23 mouse cellular contexts compared by ENCODE assay signal in genomic region chr12:85095859-85096258, GRCm38 (mm10). TPM values are rescaled to one million over a fixed set of nuclear protein-coding genes. Genes with fewer than 3 reads are reported as not detected.
DNase-seq lines count a peak whose midpoint lies in the region; ATAC-seq and TF ChIP-seq lines count a peak whose summit lies in the region.
"Had no signal": no experiment of that assay in that cellular context is flagged by ENCODE, and none has a peak within 500 bp of the region (broad histone marks: within the 10 kb centered on the region; RNA-seq: fewer than 3 reads in every experiment).

No protein-coding gene starts in this region.

- ATAC-seq in midbrain, embryonic 11.5 days (ENCODE audit: low FRiP score): no peak
- no peak for ATAC-seq in midbrain, embryonic 16.5 days
- ATAC-seq: forebrain, embryonic 14.5 days; forebrain, embryonic 16.5 days had no signal

- WGBS in lung, adult 2 months: 84% methylated on average over 7 of the region's 7 CpGs
- 87% methylated on average over 7 of the region's 7 CpGs for WGBS in midbrain, embryonic 11.5 days
- WGBS in midbrain, embryonic 16.5 days: 87% methylated on average over 7 of the region's 7 CpGs

- intact Hi-C loops in left cerebral cortex, postnatal 4 days (cut with DNase I): no loop called here
- intact Hi-C loops in left cerebral cortex, postnatal 10 days (cut with DNase I): no loop called here

- no peaks in the 10 kb centered on the region for H3K27me3 ChIP-seq in midbrain, embryonic 11.5 days (ENCODE audit: control insufficient read depth, insufficient read depth, low read length)
- H3K27me3 ChIP-seq in midbrain, embryonic 16.5 days (ENCODE audit: control insufficient read depth, insufficient read depth, low read depth, low read length): no peaks in the 10 kb centered on the region
- H3K27me3 ChIP-seq: embryonic facial prominence, embryonic 13.5 days; embryonic facial prominence, embryonic 15.5 days; forebrain, embryonic 12.5 days had no signal

- no peaks in the 10 kb centered on the region for H3K36me3 ChIP-seq in midbrain, embryonic 11.5 days (ENCODE audit: control insufficient read depth, insufficient read depth, low read length)
- H3K36me3 ChIP-seq in midbrain, embryonic 16.5 days (ENCODE audit: control insufficient read depth, insufficient read depth, low read length): no peaks in the 10 kb centered on the region
- H3K36me3 ChIP-seq: embryonic facial prominence, embryonic 13.5 days; embryonic facial prominence, embryonic 15.5 days; forebrain, embryonic 12.5 days had no signal

- TF ChIP-seq CTCF in lung, adult 2 months (IDR thresholded peaks at IDR 0.05; ENCODE audit: insufficient read depth, low read length): no peak

- peak; percentile 39 for DNase-seq in left cerebral cortex, postnatal 4 days
- DNase-seq in left cerebral cortex, postnatal 10 days (ENCODE audit: extremely low spot score in 1 of 2, low spot score in 2 of 2): no peak
- DNase-seq in lung, postnatal 10 days: peak; percentile 40
- DNase-seq in lung, adult 2 months: no peak
- DNase-seq in midbrain, embryonic 11.5 days (ENCODE audit: low spot score, missing footprints): peak; percentile 70
- DNase-seq: adrenal gland, adult 2 months; adrenal gland, postnatal 10 days; adrenal gland, postnatal 25 days; cerebellum, adult 11 months; cerebellum, adult 18-20 months; cerebellum, adult 8-10 months; cerebellum, adult 9-11 months; cerebellum, postnatal 25 days; embryo, embryonic 11 days had no signal

- H3K9ac ChIP-seq in midbrain, embryonic 11.5 days (ENCODE audit: low read length): no peak overlapping the region
- H3K9ac ChIP-seq in midbrain, embryonic 16.5 days (ENCODE audit: low read depth, low read length): no peak overlapping the region
- H3K9ac ChIP-seq: embryonic facial prominence, embryonic 13.5 days; embryonic facial prominence, embryonic 15.5 days; forebrain, embryonic 12.5 days had no signal

- H3K27ac ChIP-seq in midbrain, embryonic 11.5 days (ENCODE audit: low read depth, low read length): no peak overlapping the region
- H3K27ac ChIP-seq in midbrain, embryonic 16.5 days (ENCODE audit: low read length): no peak overlapping the region
- H3K27ac ChIP-seq: embryonic facial prominence, embryonic 13.5 days; embryonic facial prominence, embryonic 15.5 days; forebrain, embryonic 12.5 days had no signal

- TF ChIP-seq POLR2A in lung, adult 2 months (IDR thresholded peaks at IDR 0.05; ENCODE audit: borderline replicate concordance, extremely low read depth, low read depth, low read length): no peak

- no peaks in the 10 kb centered on the region for H3K4me1 ChIP-seq in lung, adult 2 months (ENCODE audit: control insufficient read depth, insufficient read depth, low read length)
- H3K4me1 ChIP-seq in midbrain, embryonic 11.5 days (ENCODE audit: control insufficient read depth, insufficient read depth, low read length): no peaks in the 10 kb centered on the region
- no peaks in the 10 kb centered on the region for H3K4me1 ChIP-seq in midbrain, embryonic 16.5 days (ENCODE audit: control insufficient read depth, insufficient read depth, low read length)

- H3K4me3 ChIP-seq in lung, adult 2 months (replicated peaks; ENCODE audit: extremely low read depth, low read depth, low read length): no peak overlapping the region
- no peak overlapping the region for H3K4me3 ChIP-seq in midbrain, embryonic 11.5 days (ENCODE audit: low read depth, low read length)
- H3K4me3 ChIP-seq in midbrain, embryonic 16.5 days (ENCODE audit: low read depth, low read length): no peak overlapping the region
- H3K4me3 ChIP-seq: embryonic facial prominence, embryonic 13.5 days; embryonic facial prominence, embryonic 15.5 days; erythroblast, embryonic 14.5 days; forebrain, embryonic 10.5 days; forebrain, embryonic 12.5 days had no signal

- no peaks in the 10 kb centered on the region for H3K9me3 ChIP-seq in midbrain, embryonic 11.5 days (ENCODE audit: control insufficient read depth, low read length)
- H3K9me3 ChIP-seq in midbrain, embryonic 16.5 days (replicated peaks; ENCODE audit: control insufficient read depth, low read length, poor library complexity, severe bottlenecking): no peaks in the 10 kb centered on the region
- H3K9me3 ChIP-seq: embryonic facial prominence, embryonic 13.5 days; embryonic facial prominence, embryonic 15.5 days; forebrain, embryonic 10.5 days; forebrain, embryonic 12.5 days had no signal

- no peak overlapping the region for H3K4me2 ChIP-seq in midbrain, embryonic 11.5 days
- H3K4me2 ChIP-seq in midbrain, embryonic 16.5 days (ENCODE audit: low read length): no peak overlapping the region
- H3K4me2 ChIP-seq: embryonic facial prominence, embryonic 13.5 days; embryonic facial prominence, embryonic 15.5 days; forebrain, embryonic 12.5 days had no signal

RNA-seq across cellular contexts. Expression of gene Prox2, which starts 14.7 kb away (rescaled TPM):
- 1 to 10 TPM in 1 of 2 experiments, under 1 TPM in 1; 0.64 to 1.5 TPM for total RNA-seq in left cerebral cortex, postnatal 4 days (2021)
- 1 to 10 TPM in 1 of 2 experiments, under 1 TPM in 1; 0.51 to 1.0 TPM for total RNA-seq in left cerebral cortex, postnatal 10 days (2021)
- 2.6 and 2.8 TPM in 2 replicates for polyA plus RNA-seq in lung, adult 2 months (2012; rRNA removed)
- polyA plus RNA-seq in midbrain, embryonic 11.5 days (2014; fragmentation: Nextera tagmentation; extraction: Ambion mirVana): 2.6 and 3.6 TPM in 2 replicates
- 1.2 and 1.9 TPM in 2 replicates for polyA plus RNA-seq in midbrain, embryonic 16.5 days (2015; fragmentation: Nextera tagmentation; extraction: Ambion mirVana)

RNA-seq across cellular contexts. Expression of gene Dlst, which starts 14.8 kb away (rescaled TPM):
- 100 to 1,000 TPM; 157 to 166 TPM for total RNA-seq in left cerebral cortex, postnatal 4 days (2021)
- total RNA-seq in left cerebral cortex, postnatal 10 days (2021): 100 to 1,000 TPM; 171 to 180 TPM
- 62.8 and 88.7 TPM in 2 replicates for polyA plus RNA-seq in lung, adult 2 months (2012; rRNA removed)
- polyA plus RNA-seq in midbrain, embryonic 11.5 days (2014; fragmentation: Nextera tagmentation; extraction: Ambion mirVana): 93.9 and 97.0 TPM in 2 replicates
- 103 and 104 TPM in 2 replicates for polyA plus RNA-seq in midbrain, embryonic 16.5 days (2015; fragmentation: Nextera tagmentation; extraction: Ambion mirVana)

RNA-seq across cellular contexts. Expression of gene Rps6kl1, which starts 55.2 kb away (rescaled TPM):
- total RNA-seq in left cerebral cortex, postnatal 4 days (2021): 10 to 100 TPM; 41.2 to 44.1 TPM
- 10 to 100 TPM; 38.8 to 39.5 TPM for total RNA-seq in left cerebral cortex, postnatal 10 days (2021)
- polyA plus RNA-seq in lung, adult 2 months (2012; rRNA removed): 1.1 and 1.4 TPM in 2 replicates
- 1.9 and 2.1 TPM in 2 replicates for polyA plus RNA-seq in midbrain, embryonic 11.5 days (2014; fragmentation: Nextera tagmentation; extraction: Ambion mirVana)
- polyA plus RNA-seq in midbrain, embryonic 16.5 days (2015; fragmentation: Nextera tagmentation; extraction: Ambion mirVana): 39.3 and 43.3 TPM in 2 replicates
- total RNA-seq: common myeloid progenitor, adult 5-6 weeks had no signal

Comparison
In these comparisons a context has a peak if more than half of its experiments do, and no peak if none do; other contexts are left out.
1. DNase-seq: peak in left cerebral cortex, postnatal 4 days (single experiment), lung, postnatal 10 days (single experiment) and midbrain, embryonic 11.5 days (single experiment); none in left cerebral cortex, postnatal 10 days (0 of 2) and lung, adult 2 months (single experiment).
2. RNA of gene Rps6kl1, which starts 55.2 kb away (polyA plus RNA-seq): 39.3 to 43.3 TPM in midbrain, embryonic 16.5 days; 1.9 to 2.1 TPM in midbrain, embryonic 11.5 days and 1.1 to 1.4 TPM in lung, adult 2 months; every median in the first group is over 10 times any median in the second.